Mouse (Mus musculus): ENCODE data around the gene Inka1.

- TF ChIP-seq CTCF (IDR thresholded peaks at IDR 0.05; ENCODE audit: borderline replicate concordance, insufficient read depth, low read length) (no peak), POLR2A (IDR thresholded peaks at IDR 0.05; ENCODE audit: low read depth, low read length) (no peak)
These were observed 48.8 kb downstream of the Inka1 start for GRCm38 (mm10) chr9:107936831-107937230.

All from embryonic fibroblast, embryonic 13.5 days (primary cell).